In genomic region chr9:95315080-95315479, GRCm38 (mm10) we compare ENCODE assay signal across 19 mouse cellular contexts.
DNase-seq lines count a peak whose midpoint lies in the region; ATAC-seq lines count a peak whose summit lies in the region.
"Had no signal": no experiment of that assay in that cellular context is flagged by ENCODE, and none has a peak within 500 bp of the region (broad histone marks: within the 10 kb centered on the region; RNA-seq: fewer than 3 reads in every experiment).

No protein-coding gene starts in this region.

- H3K36me3 ChIP-seq in midbrain, embryonic 13.5 days: no peaks in the 10 kb centered on the region
- H3K36me3 ChIP-seq in intestine, embryonic 15.5 days: no peaks in the 10 kb centered on the region
- H3K36me3 ChIP-seq: embryonic facial prominence, embryonic 12.5 days; hindbrain, embryonic 10.5 days had no signal

- no peak overlapping the region for H3K4me3 ChIP-seq in midbrain, embryonic 13.5 days (replicated peaks)
- no peak overlapping the region for H3K4me3 ChIP-seq in intestine, embryonic 15.5 days (replicated peaks)
- H3K4me3 ChIP-seq: embryonic facial prominence, embryonic 12.5 days; heart, adult 2 months; hindbrain, embryonic 10.5 days had no signal

- H3K9me3 ChIP-seq in midbrain, embryonic 13.5 days: no peaks in the 10 kb centered on the region
- H3K9me3 ChIP-seq in intestine, embryonic 15.5 days: no peaks in the 10 kb centered on the region
- H3K9me3 ChIP-seq: embryonic facial prominence, embryonic 12.5 days; hindbrain, embryonic 10.5 days had no signal

- H3K4me1 ChIP-seq in midbrain, embryonic 13.5 days (replicated peaks): no peaks in the 10 kb centered on the region
- no peaks in the 10 kb centered on the region for H3K4me1 ChIP-seq in intestine, embryonic 15.5 days (replicated peaks)
- H3K4me1 ChIP-seq: embryonic facial prominence, embryonic 12.5 days; hindbrain, embryonic 10.5 days had no signal

- no peak for ATAC-seq in midbrain, embryonic 13.5 days
- ATAC-seq in intestine, embryonic 15.5 days: no peak
- ATAC-seq: forebrain, embryonic 16.5 days; Patski had no signal

- peak; percentile 21 for DNase-seq in thymus, postnatal 25 days
- no peak for DNase-seq in thymus, postnatal 10 days (ENCODE audit: low spot score in 2 of 2)
- peak; percentile 82 for DNase-seq in T-cell, adult 2 months (ENCODE audit: low spot score)
- peak; percentile 81 for DNase-seq in naive thymus-derived CD4-positive, alpha-beta T cell, adult 2 months (ENCODE audit: low read depth)
- DNase-seq: adrenal gland, adult 8-10 months; cerebellum, adult 11 months; cerebellum, adult 8-10 months; cerebellum, postnatal 25 days; gastrocnemius, postnatal 10 days; heart, adult 2 months had no signal

- no peak overlapping the region for H3K9ac ChIP-seq in midbrain, embryonic 13.5 days (replicated peaks)
- H3K9ac ChIP-seq in intestine, embryonic 15.5 days: no peak overlapping the region
- H3K9ac ChIP-seq: embryonic facial prominence, embryonic 12.5 days; hindbrain, embryonic 14.5 days had no signal

- H3K27me3 ChIP-seq in midbrain, embryonic 13.5 days: peaks cover 7% of the 10 kb centered on the region
- no peaks in the 10 kb centered on the region for H3K27me3 ChIP-seq in intestine, embryonic 15.5 days (replicated peaks)
- H3K27me3 ChIP-seq: CH12.LX; embryonic facial prominence, embryonic 12.5 days; Patski had no signal

- H3K4me2 ChIP-seq in midbrain, embryonic 13.5 days (replicated peaks): no peak overlapping the region
- no peak overlapping the region for H3K4me2 ChIP-seq in intestine, embryonic 15.5 days (replicated peaks)
- H3K4me2 ChIP-seq: embryonic facial prominence, embryonic 12.5 days; heart, embryonic 11.5 days; hindbrain, embryonic 14.5 days had no signal

- H3K27ac ChIP-seq in midbrain, embryonic 13.5 days: no peak overlapping the region
- H3K27ac ChIP-seq in intestine, embryonic 15.5 days: no peak overlapping the region
- H3K27ac ChIP-seq: embryonic facial prominence, embryonic 12.5 days; heart, adult 2 months; hindbrain, embryonic 10.5 days; hindbrain, embryonic 14.5 days had no signal

- WGBS in midbrain, embryonic 13.5 days: 73% methylated on average over 4 of the region's 4 CpGs
- WGBS in intestine, embryonic 15.5 days: 53% methylated on average over 4 of the region's 4 CpGs

Comparison
In these comparisons a context has a peak if more than half of its experiments do, and no peak if none do; other contexts are left out.
1. DNase-seq: peak in thymus, postnatal 25 days (single experiment), T-cell, adult 2 months (single experiment) and naive thymus-derived CD4-positive, alpha-beta T cell, adult 2 months (single experiment); none in thymus, postnatal 10 days (0 of 2).